Mouse (Mus musculus): ENCODE measurements around the gene P2rx6.

- TF ChIP-seq CTCF (IDR thresholded peaks at IDR 0.05) (no peak), EP300 (IDR thresholded peaks at IDR 0.05) (no peak)
Observed at GRCm38 (mm10) chr16:17518910-17519309, 42.8 kb upstream of the P2rx6 start.
